Mouse (Mus musculus) large intestine, adult 2 months (tissue): ENCODE data around the gene Gpr155. TPM values are rescaled to one million over a fixed set of nuclear protein-coding genes. Genes with fewer than 3 reads are reported as not detected.

Experiments
- DNase-seq: peaks from one replicate; pipeline ENCODE4 v3.0.0-alpha.2; 2012; ENCODE audit warnings: low read depth, low spot score
- WGBS: fragments of 180-500 bp; shearing (Covaris S2); methylation state at CpG from one replicate; pipeline ENCODE4 v1.1.7; 2018; 5-methylcytosine and 5-hydroxymethylcytosine counted together
- polyA plus RNA-seq: library from polyadenylated mRNA; depleted of rRNA; stranded (reverse); fragments of >200 nt; gene quantifications from 2 replicates; pipeline ENCODE4 v1.2.3, GENCODE M21; 2012

The Gpr155 gene
- polyA plus RNA-seq, 1 experiment, result 3.1 TPM

DNA sequence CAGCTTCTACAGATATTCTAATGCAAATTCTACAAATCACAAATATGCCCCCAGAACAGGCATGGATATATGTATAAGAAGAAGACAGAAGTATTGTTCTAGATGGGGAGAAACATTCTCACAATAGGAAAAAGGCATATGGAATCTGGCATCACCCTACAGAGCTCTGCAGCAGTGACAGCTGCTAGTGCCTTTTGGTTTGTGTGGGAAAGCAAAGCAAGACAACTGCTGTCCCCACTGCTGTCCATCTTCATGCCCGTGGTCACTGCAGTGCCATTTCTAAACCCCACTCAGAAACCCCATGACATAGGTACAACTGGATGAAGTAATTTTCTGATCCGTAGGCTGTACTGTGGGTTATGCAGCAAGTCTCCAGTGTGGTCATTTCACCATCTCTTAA lies 6.4 kb upstream of the Gpr155 start:
- 87% methylated on average over 2 of the region's 2 CpGs for WGBS
- no peak for DNase-seq

DNA sequence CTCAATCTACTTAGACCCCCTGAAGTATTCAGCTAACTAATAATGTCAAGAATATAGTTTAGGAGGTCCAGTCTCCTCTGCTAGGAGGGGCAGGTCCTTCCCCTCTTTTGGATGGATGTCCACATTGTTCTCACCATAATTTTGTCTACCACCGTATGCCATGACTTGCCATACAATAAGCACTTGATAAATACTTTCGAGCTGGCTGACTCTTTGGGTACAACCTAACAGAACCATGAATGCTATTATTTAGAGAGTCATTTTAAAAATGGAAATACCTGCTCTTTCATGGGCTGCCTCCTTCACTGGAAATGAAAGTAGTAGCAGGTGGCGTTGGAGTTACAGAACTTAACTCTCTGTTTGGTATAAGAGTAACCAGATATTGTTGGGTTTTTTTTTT lies 3.6 kb upstream of the Gpr155 start:
- DNase-seq, result no peak
- WGBS, result 77% methylated on average over 3 of the region's 3 CpGs

DNA sequence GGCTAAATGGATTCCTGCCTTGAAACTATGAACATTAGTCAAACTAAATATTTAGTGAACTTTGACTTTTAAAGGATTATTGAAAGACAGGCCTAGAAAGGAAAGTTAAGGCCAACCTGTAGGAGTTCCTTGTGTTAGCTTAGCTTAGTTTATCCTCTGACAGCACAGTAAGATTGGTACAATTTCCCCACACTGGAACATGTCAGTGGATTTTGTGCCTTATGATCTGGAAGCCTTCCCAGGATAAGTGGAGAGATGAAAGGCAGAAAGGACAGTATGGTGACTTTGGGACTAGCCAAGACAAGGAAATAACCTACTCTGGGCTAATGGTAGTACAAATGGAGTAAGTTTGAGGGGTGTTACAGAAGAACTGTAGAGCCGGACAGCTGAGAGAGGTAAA lies 1.4 kb upstream of the Gpr155 start:
- WGBS, result 86% methylated on average over 1 of the region's 1 CpGs
- no peak for DNase-seq

DNA sequence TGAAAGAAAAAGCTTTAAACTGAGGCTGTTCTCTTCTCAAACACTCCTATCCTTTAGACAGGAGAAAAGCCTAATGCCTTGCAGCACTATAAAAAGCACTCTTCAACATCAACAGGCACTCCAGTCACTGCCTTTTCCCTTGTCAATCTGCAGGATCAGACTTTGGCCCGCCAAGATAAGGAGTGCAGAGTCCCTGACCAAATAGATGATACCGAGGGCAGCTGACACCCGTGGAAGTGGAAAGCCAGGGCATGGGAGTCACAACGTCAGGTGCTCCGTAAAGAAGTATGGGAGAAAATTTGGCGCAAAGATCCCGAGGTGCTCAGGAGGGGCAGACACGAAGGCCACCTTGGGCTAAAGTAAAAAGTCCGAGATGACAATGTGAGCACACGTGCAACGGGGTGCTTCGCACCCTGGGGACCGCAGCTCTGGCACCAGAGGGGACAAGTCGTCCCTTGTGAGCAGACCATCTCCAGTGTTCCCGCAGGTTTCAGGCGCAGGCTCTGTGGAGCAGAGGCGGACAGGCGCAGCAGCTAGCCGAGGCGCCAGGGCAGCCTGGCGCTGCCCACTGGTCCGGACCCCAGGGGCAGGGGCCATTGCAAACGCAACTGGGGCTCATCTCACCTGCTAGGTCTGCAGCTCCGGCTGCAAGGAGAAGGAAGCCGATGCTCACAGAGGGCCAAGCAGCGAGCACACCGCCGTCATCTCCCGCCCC lies 574 bp downstream of the Gpr155 start:
- peak; percentile 16 for DNase-seq
- 1% methylated on average over 29 of the region's 29 CpGs for WGBS

DNA sequence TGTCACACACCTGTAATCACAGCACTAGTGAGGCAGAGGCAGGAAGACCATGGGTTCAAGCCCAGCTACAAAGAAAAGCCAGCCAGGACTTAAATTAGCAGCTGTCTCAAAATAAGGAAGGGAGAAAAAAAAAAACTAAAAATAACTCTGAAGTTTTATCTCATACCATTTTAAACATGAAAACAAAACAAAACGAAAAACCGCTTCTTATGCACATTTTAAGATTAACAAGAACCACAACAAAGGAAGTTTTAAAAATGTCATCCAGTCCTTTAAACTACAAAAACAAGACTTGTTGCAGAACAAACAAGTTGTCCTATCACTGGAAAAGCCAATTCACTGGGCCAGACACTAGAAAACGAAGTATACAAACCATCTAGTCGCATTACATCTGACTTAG lies 1.2 kb downstream of the Gpr155 start:
- WGBS, result 79% methylated on average over 4 of the region's 4 CpGs

DNA sequence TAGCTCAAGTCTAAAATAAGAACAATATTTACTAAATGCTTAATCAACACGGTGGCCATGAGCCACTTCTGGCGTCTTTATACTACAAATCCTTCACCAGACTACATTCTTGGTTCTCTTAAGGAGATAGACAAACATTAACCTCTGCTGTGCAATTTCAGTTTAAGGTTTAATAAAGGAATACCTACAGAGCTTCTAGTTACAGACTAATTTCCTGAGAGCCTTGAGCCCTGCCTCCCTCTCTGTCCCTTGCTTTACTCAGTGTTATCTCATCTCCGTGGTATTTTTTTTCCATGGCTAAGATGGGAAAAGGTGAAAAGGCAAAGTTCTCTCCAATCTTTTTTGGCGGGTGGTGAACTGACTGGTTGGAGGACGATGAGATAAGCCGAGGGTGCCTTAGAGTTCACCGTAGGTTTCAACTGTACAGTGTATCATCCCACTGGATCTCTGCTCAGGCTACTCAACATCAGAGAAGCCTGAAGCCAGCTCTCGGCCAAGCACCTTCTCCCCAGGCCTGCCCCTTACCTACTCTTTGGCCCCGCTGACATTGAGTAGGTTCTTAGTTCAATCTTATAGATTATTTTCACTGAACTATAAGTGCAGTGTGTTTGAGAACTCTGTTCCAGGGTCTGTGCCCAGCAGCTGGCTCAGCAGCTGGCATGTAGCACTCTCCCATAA lies 5.9 kb downstream of the Gpr155 start:
- 70% methylated on average over 9 of the region's 9 CpGs for WGBS
- no peak for DNase-seq

More for the DNA sequence above, 1.2 kb downstream of the Gpr155 start:
- DNase-seq, result no peak

DNA sequence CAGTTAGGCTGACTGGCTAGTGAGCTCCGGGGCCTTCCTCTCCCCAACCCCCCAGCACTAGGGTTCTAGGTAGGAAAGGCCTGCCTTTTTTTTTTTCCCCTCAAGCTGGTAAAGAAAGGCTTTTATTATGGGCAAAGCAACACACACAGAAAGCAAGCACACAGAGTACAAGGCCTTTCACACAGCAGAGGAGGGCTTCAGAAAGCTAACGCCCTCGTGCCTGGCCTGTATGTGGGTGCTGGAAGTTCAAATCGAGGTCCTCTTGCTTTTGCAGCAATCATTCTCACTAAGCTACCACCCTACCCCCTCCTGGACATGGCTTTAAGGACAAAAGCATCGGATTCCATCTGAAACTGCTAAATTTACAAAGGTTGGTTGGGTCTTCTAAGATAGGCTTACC lies 6.7 kb downstream of the Gpr155 start:
- DNase-seq, result no peak
- WGBS, result 78% methylated on average over 5 of the region's 5 CpGs

DNA sequence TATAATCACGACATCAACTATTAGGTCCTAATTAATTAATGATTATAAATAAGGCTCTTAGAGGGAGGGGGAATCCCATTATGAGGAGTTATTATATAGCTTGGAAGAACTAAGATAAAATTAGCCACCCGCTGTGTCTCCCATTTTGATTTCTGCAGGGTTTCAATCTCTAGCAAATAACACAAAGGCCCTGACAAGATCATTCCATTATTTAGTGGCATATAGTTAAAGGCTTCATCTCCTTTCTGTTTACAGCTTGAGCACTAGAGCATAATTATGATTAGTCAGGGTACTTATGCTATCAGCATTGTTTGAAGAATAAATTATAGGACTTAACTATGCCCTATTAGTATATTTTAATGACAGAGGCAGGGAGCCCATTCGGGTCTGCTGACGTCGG lies 8.0 kb downstream of the Gpr155 start:
- DNase-seq, result no peak
- 92% methylated on average over 5 of the region's 5 CpGs for WGBS

DNA sequence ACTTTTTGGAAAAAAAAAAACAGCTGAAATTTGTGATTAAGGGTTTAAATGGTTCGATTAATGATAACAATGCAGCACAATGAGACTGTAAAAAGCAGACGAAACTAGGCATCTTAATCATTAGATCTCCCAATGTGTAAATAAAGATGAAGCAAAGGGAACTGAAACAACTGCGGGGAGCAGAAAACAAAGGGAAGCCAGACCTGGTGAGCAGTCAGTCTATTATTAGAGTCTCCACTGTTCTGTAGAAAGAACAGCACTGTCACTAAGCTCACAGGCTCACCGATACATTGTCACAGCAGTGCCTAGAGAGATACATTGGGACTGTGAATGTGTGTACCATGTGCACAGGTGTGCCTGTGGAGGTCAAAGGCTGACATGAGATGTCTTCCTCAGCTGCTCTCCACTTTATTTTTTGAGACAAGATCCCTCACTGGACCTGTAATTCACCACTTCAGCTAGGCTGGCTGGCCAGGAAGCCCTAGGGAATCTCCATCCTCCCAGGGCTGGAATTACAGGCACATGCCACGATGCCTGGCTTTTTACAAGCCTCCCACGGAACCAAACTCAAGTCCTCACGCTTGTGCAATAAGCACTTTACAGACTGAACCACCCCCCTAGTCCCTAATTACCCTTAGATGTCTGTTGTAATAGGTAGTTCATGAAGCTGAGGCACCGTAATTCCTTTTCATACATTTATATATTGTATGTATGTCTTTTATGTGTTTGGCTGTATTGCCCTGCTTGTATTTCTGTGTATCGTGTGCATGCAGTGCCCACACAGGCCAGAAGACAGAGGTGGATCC lies 14.6 kb downstream of the Gpr155 start:
- 60% methylated on average over 9 of the region's 9 CpGs for WGBS
- no peak for DNase-seq

DNA sequence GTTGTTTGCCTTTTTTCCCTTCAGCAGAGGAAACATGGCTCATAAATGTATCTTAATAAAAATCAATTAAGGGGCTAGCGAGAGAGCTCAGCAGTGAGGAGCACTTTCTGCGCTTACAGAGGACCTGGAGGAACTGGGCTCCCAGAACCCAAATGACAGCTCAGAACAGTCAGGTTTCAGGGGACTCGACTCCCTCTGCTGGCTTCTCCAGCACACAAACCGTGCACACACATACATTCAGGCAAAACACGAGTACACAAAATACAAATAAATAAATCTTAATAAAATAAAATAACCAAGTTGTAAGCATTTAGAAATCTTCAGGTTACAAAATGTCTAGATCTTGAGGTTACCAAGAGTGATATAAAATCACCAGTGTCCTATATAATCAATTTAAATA lies 22.9 kb downstream of the Gpr155 start:
- DNase-seq, result no peak
- WGBS, result 67% methylated on average over 5 of the region's 5 CpGs

DNA sequence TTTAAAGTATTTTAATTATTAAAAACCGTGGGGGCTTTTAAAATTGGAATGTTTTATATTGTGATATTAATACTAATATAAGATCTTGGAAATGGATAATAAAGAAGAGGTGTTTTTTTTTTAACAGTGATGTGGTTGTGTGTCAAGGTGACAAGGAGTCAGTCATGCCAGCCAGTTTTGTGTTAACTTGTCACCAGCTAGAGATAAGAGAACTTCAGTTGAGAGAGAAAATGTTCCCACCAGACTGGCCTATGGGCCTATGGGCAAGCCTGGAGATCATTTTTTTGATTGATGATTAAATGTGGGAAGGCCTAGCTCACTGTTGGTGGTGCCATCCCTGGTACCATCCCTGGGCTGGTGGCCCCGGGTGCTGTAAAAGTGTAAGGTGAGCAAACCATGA lies 25.8 kb downstream of the Gpr155 start:
- WGBS, result 88% methylated on average over 2 of the region's 2 CpGs
- no peak for DNase-seq

DNA sequence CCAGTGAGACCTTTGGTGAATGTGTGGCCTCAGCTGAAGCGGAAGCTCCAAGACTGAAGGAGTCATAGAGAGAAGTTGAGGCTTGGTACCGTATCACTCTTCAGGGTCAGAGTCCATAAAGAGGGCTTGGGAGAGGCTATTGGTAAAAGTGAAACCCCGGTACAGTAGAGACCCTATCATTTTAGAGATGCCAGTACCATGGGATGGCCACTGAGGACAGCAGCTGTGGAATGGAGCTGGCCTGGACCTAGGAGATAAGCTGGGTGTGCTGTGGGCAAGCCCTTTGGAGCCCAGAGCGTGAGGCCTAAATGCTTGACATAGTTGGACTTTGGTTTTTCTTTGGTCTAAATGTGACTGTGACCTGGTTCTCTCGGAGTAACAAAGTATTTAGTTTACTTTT lies 26.4 kb downstream of the Gpr155 start:
- DNase-seq, result no peak
- WGBS, result 90% methylated on average over 5 of the region's 5 CpGs

DNA sequence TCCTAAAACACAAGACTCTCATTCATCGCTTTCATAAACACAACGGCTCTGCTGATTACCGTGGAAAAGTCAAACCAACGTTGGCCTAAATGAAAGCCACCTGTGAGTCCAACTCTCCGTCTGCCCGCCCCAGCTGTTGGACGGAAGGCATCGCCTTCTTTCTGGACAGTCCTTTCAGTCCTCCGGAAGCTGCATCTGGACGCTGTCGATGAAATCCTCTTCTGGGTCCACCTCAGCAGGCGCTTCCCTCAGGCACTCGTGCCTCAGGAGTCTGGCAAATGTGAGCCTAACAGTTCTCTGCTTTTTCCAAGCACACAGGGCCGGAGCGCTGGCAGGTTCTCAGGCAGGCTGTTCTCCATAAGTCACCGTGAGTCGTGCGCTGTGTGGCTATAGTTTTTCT lies 29.4 kb downstream of the Gpr155 start:
- no peak for DNase-seq
- 70% methylated on average over 18 of the region's 18 CpGs for WGBS

DNA sequence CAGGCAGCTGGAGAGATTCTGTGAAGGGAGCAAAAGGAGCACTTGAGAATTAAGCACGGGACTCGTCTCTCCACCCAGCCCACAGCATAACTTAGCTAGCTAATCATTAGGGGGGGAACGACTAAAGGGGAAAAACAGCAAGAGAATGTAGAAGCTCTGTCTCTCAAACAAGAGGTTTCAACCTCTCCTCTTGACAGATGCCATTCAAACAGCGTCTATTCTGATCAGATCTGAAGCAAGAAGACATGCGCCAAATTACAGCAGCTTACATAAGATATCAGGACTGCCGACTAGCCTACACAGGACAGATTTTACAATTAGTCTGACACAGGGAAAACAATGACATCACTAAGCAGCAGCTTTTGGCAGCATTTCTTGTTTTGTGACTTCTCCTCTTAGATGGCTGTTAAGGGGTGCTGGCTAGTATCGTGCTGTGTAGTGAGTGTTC lies 34.4 kb downstream of the Gpr155 start:
- 24% methylated on average over 7 of the region's 7 CpGs for WGBS
- no peak for DNase-seq

DNA sequence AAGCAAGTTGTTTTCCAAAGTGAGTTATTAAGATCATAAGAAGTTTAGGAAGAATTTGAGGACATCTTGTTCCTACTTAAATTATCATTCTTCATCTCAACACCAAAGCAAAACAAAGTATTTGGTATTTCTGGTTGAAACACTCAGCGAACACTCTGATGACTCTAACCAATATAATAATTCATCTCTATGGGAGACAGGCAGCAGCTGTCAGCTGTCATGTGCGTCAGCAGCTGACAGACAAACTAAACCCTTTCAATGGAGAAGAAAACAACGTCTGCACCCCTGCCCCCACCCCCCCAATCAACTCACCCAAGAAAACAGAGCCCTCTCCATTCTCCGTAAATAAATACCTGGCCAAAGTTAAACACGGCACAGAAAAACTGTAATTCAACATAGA lies 34.9 kb downstream of the Gpr155 start:
- 42% methylated on average over 5 of the region's 5 CpGs for WGBS

DNA sequence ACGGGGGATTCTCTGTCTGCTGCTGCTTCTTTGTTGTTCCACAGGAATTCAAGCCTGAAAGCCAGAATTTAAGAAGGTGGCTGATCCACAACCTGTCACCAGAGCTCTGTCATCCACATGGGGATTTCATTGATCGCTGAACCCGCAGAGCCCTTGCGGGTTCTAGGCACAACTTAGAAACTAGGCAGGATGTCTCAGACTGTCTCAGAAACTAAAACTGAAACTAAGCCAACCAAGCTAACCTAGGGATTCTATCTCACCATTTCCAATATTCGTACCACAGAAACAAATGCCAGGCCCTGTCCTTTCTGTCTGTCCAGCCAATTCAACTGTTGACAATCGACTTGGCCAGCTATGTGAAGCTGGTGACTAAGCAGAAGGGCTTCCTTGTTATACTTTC lies 38.2 kb downstream of the Gpr155 start:
- WGBS, result 90% methylated on average over 6 of the region's 6 CpGs
- no peak for DNase-seq

More for the DNA sequence above, 34.9 kb downstream of the Gpr155 start:
- no peak for DNase-seq

DNA sequence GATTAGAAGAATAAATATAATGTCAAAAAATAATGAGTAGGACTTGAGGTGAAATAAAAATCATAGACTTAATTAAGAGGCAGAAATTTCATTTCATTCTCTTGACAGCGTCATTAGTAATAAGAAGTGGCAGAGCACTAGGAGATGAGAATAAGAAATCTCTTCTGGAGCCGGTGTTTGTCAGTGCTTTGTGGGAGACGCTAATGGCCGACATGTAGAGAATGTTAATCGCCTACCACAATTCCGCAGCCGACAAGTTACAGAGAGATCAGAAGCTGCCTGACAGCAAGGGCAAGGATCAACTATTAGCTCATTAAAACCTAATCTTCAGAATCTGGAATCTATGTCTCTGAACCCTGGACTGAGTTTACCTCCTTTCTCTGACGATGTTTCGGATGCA lies 38.6 kb downstream of the Gpr155 start:
- 89% methylated on average over 9 of the region's 9 CpGs for WGBS
- no peak for DNase-seq

DNA sequence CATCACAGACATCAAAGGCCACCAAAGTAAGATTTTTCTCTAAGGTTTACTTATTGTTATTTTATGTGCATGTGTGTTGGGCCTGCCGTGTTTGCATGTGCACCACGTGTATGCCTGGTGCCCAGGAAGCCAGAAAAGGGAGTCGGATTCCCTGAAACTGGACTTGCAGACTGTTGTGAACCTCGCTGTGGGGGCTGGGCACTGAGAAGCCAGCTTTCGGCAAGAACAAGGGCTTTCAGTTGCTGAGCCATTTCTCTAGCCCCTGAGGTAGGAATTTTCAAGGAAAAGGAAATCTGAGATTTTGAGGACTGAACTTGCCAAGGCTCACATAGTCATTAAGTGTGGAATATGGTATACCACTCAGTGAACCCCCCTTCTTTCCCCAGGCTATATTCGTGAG lies 39.2 kb downstream of the Gpr155 start:
- 70% methylated on average over 6 of the region's 6 CpGs for WGBS
- DNase-seq, result no peak

DNA sequence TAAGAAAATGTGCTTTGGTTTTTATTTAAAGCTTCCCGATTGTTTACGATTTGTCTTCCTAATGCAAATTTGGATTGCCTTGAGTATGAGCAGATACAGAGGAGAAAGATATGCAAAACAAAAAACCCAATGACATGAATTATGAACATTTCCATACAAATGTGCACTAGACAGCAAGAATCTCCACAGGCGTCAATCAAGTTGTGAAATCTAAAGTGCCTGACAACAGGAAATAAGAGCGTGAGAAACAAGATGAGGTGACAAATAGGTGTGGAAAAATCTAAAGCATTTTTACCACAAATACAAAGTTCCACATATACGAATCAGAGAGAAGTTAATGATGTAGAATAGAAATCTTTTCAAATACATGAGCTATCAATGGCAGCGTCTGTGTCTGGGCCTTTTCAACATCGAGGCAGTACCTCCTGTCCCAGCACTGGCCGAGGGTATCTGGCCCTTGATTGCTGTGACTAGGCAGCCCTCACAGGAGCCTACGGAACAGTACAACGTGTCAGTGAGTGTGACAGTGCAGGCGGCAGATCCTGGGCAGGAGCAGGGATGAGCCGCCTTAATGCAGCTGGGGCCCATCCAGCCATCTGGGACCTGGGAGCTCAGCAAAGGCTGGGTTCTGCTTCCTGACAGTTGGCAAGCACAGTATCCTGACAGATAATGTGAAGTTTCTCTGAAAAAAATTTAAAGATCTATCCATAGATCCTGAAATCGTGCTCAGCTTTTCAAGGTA lies 39.9 kb downstream of the Gpr155 start:
- 77% methylated on average over 13 of the region's 13 CpGs for whole genome bisulfite sequencing

DNA sequence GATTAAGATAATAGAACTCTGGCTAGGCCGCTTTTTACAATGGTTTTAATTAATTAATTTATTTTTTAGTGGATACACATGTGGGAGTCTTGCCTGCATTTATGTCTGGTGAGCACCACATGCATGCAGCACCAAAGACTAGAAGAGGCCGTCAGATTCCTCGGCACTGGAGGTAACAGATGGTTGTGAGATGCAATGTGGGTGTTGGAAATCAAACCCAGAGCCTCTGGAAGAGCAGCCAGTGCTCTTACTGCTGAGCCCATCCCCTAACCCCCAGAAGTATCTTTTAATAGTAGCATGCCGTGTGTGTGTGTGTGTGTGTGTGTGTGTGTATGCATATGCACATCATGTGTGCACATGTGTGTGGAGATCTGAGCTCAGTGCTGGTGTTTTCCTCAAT lies 41.2 kb downstream of the Gpr155 start:
- whole genome bisulfite sequencing, result 92% methylated on average over 4 of the region's 4 CpGs

More for the DNA sequence above, 39.9 kb downstream of the Gpr155 start:
- no peak for DNase-seq

More for the DNA sequence above, 41.2 kb downstream of the Gpr155 start:
- DNase-seq, result no peak
